ENCODE assay signal across 13 mouse cellular contexts in genomic region chr8:126455383-126455782, GRCm38 (mm10). TPM values are rescaled to one million over a fixed set of nuclear protein-coding genes. Genes with fewer than 3 reads are reported as not detected.
DNase-seq lines count a peak whose midpoint lies in the region; ATAC-seq and TF ChIP-seq lines count a peak whose summit lies in the region.
"Had no signal": no experiment of that assay in that cellular context is flagged by ENCODE, and none has a peak within 500 bp of the region (broad histone marks: within the 10 kb centered on the region; RNA-seq: fewer than 3 reads in every experiment).

No protein-coding gene starts in this region.

- no peak overlapping the region for H3K9ac ChIP-seq in limb, embryonic 11.5 days (ENCODE audit: low read length)
- H3K9ac ChIP-seq in MEL (ENCODE audit: control insufficient read depth, low read depth, low read length, poor library complexity, severe bottlenecking) = no peak overlapping the region
- no peak overlapping the region for H3K9ac ChIP-seq in embryonic facial prominence, embryonic 14.5 days (ENCODE audit: low read depth, low read length)

- H3K36me3 ChIP-seq in limb, embryonic 11.5 days (ENCODE audit: control insufficient read depth, insufficient read depth, low read length) = peaks cover 3% of the 10 kb centered on the region; the same call in 1 of the 2 replicates
- H3K36me3 ChIP-seq in limb, embryonic 10.5 days = peaks cover 80% of the 10 kb centered on the region
- no peaks in the 10 kb centered on the region for H3K36me3 ChIP-seq in MEL (ENCODE audit: control insufficient read depth in 1 of 2, insufficient read depth in 2 of 2, low read length in 2 of 2)
- H3K36me3 ChIP-seq in embryonic facial prominence, embryonic 14.5 days (ENCODE audit: control insufficient read depth, insufficient read depth, low read length) = peaks cover 62% of the 10 kb centered on the region

- TF ChIP-seq RAD21 in MEL (IDR thresholded peaks at IDR 0.05; ENCODE audit: low read depth, low read length) = no peak

- no peak overlapping the region for H3K4me3 ChIP-seq in limb, embryonic 11.5 days (ENCODE audit: low read depth, low read length)
- no peak overlapping the region for H3K4me3 ChIP-seq in limb, embryonic 10.5 days
- H3K4me3 ChIP-seq in MEL (ENCODE audit: control insufficient read depth in 1 of 2, insufficient read depth in 1 of 2, low read depth in 2 of 2, low read length in 2 of 2) = no peak overlapping the region
- no peak overlapping the region for H3K4me3 ChIP-seq in embryonic facial prominence, embryonic 14.5 days (ENCODE audit: low read depth, low read length)

- no peak for TF ChIP-seq EP300 in MEL (IDR thresholded peaks at IDR 0.05; ENCODE audit: low read depth in 1 of 2, low read length in 2 of 2)

- no peaks in the 10 kb centered on the region for H3K9me3 ChIP-seq in limb, embryonic 11.5 days (ENCODE audit: control insufficient read depth, low read length)
- no peaks in the 10 kb centered on the region for H3K9me3 ChIP-seq in limb, embryonic 10.5 days (replicated peaks)
- H3K9me3 ChIP-seq in MEL (replicated peaks; ENCODE audit: insufficient read depth, low read length) = no peaks in the 10 kb centered on the region
- H3K9me3 ChIP-seq in embryonic facial prominence, embryonic 14.5 days (ENCODE audit: control insufficient read depth, low read length) = no peaks in the 10 kb centered on the region

- 82% methylated on average over 7 of the region's 7 CpGs for WGBS in limb, embryonic 11.5 days
- WGBS in limb, embryonic 10.5 days = 86% methylated on average over 7 of the region's 7 CpGs
- 79% methylated on average over 7 of the region's 7 CpGs for WGBS in embryonic facial prominence, embryonic 14.5 days

- TF ChIP-seq POLR2A in MEL (IDR thresholded peaks at IDR 0.05; ENCODE audit: control insufficient read depth in 1 of 2, insufficient read depth in 1 of 2, low read depth in 1 of 2, low read length in 2 of 2, poor library complexity in 1 of 2) = no peak

- H3K27me3 ChIP-seq in limb, embryonic 11.5 days (ENCODE audit: control insufficient read depth, insufficient read depth, low read length) = no peaks in the 10 kb centered on the region
- H3K27me3 ChIP-seq in limb, embryonic 10.5 days (ENCODE audit: low read depth, poor library complexity, severe bottlenecking) = no peaks in the 10 kb centered on the region
- no peaks in the 10 kb centered on the region for H3K27me3 ChIP-seq in MEL (ENCODE audit: control insufficient read depth in 1 of 2, insufficient read depth in 2 of 2, low read length in 2 of 2)
- H3K27me3 ChIP-seq in embryonic facial prominence, embryonic 14.5 days (replicated peaks; ENCODE audit: control insufficient read depth, insufficient read depth, low read length) = no peaks in the 10 kb centered on the region

- ATAC-seq in limb, embryonic 11.5 days (ENCODE audit: insufficient number of reproducible peaks, low FRiP score, low TSS enrichment, low read depth) = no peak
- no peak; the same call in 1 of the 2 replicates for ATAC-seq in embryonic facial prominence, embryonic 14.5 days (ENCODE audit: low read depth)
- ATAC-seq: lung, postnatal 0 days had no signal

- no peak overlapping the region for H3K4me2 ChIP-seq in limb, embryonic 11.5 days (ENCODE audit: low read depth, severe bottlenecking)
- no peak overlapping the region for H3K4me2 ChIP-seq in embryonic facial prominence, embryonic 14.5 days (ENCODE audit: low read depth, low read length)

- DNase-seq in limb, embryonic 11.5 days (ENCODE audit: low spot score) = peak; percentile 33
- DNase-seq in limb, embryonic 10.5 days (ENCODE audit: low spot score) = no peak
- DNase-seq in MEL (ENCODE audit: low read depth, low spot score) = peak; percentile 37
- DNase-seq in embryonic facial prominence, embryonic 14.5 days (ENCODE audit: low spot score) = peak; percentile 30
- DNase-seq in mesoderm, embryonic 11.5 days (ENCODE audit: low read depth, low spot score) = peak; percentile 23
- no peak for DNase-seq in gastrocnemius, postnatal 10 days
- no peak for DNase-seq in kidney, postnatal 10 days
- DNase-seq: adrenal gland, postnatal 25 days; heart, adult 18-20 months; heart, postnatal 4 days; right cerebral cortex, adult 18-20 months had no signal

- no peak for TF ChIP-seq CTCF in MEL (IDR thresholded peaks at IDR 0.05 in 2 of 3, conservative IDR thresholded peaks at IDR 0.05 in 1 of 3; ENCODE audit: control insufficient read depth in 1 of 3, insufficient read depth in 1 of 3, low read depth in 2 of 3, low read length in 3 of 3, poor library complexity in 1 of 3, severe bottlenecking in 1 of 3)

- no peaks in the 10 kb centered on the region for H3K4me1 ChIP-seq in limb, embryonic 11.5 days (ENCODE audit: control insufficient read depth, insufficient read depth, low read length)
- H3K4me1 ChIP-seq in limb, embryonic 10.5 days = no peaks in the 10 kb centered on the region
- H3K4me1 ChIP-seq in MEL (ENCODE audit: control insufficient read depth in 1 of 2, insufficient read depth in 2 of 2, low read length in 2 of 2) = no peaks in the 10 kb centered on the region
- H3K4me1 ChIP-seq in embryonic facial prominence, embryonic 14.5 days (ENCODE audit: control insufficient read depth, insufficient read depth, low read length) = no peaks in the 10 kb centered on the region

- no peak overlapping the region for H3K27ac ChIP-seq in limb, embryonic 11.5 days (replicated peaks; ENCODE audit: low read depth, low read length)
- no peak overlapping the region for H3K27ac ChIP-seq in limb, embryonic 10.5 days
- H3K27ac ChIP-seq in MEL (ENCODE audit: control insufficient read depth, low read depth, low read length) = no peak overlapping the region
- no peak overlapping the region for H3K27ac ChIP-seq in embryonic facial prominence, embryonic 14.5 days (replicated peaks; ENCODE audit: low read depth, low read length)
- H3K27ac ChIP-seq: kidney, postnatal 0 days had no signal

- H3K79me2 ChIP-seq in MEL (ENCODE audit: control insufficient read depth, insufficient read depth, low read length, poor library complexity) = no peaks in the 10 kb centered on the region

TF ChIP-seq in MEL, 35 proteins besides CTCF, POLR2A, EP300 and RAD21:
- peak; percentile 87 for TF ChIP-seq ZNF384 (IDR thresholded peaks at IDR 0.05; ENCODE audit: low read depth, low read length)
- TF ChIP-seq MYB (IDR thresholded peaks at IDR 0.05; ENCODE audit: low read depth, low read length) = no peak

RNA-seq across cellular contexts. Expression of gene Tarbp1, which starts 19.5 kb away (rescaled TPM):
- polyA plus RNA-seq in limb, embryonic 11.5 days (2014; fragmentation: Nextera tagmentation; extraction: Ambion mirVana) = 3.8 and 4.1 TPM in 2 replicates
- 2.6 and 2.9 TPM in 2 replicates for polyA plus RNA-seq in limb, embryonic 10.5 days (2016; fragmentation: Nextera tagmentation; extraction: Ambion mirVana)
- total RNA-seq in MEL (2012; rRNA removed) = 5.4 and 6.0 TPM in 2 replicates
- polyA plus RNA-seq in MEL (2012; ENCODE audit: insufficient read depth in 1 of 2, insufficient read length in 2 of 2, low read depth in 1 of 2, low replicate concordance in 2 of 2, missing spikeins in 1 of 2) = 1 to 10 TPM in 1 of 2 experiments, not detected in 1; 8.4 TPM
- polyA plus RNA-seq in embryonic facial prominence, embryonic 14.5 days (2014; fragmentation: Nextera tagmentation; extraction: Ambion mirVana) = 3.2 and 3.5 TPM in 2 replicates
- 1 to 10 TPM; 5.4 to 6.0 TPM for total RNA-seq in gastrocnemius, postnatal 10 days (2021)

RNA-seq across cellular contexts. Expression of gene Coa6, which starts 33.1 kb away (rescaled TPM):
- 45.1 and 52.7 TPM in 2 replicates for polyA plus RNA-seq in limb, embryonic 11.5 days (2014; fragmentation: Nextera tagmentation; extraction: Ambion mirVana)
- polyA plus RNA-seq in limb, embryonic 10.5 days (2016; fragmentation: Nextera tagmentation; extraction: Ambion mirVana) = 41.9 and 42.3 TPM in 2 replicates
- 39.3 and 42.6 TPM in 2 replicates for total RNA-seq in MEL (2012; rRNA removed)
- 10 to 100 TPM in 1 of 2 experiments, not detected in 1; 31.1 TPM for polyA plus RNA-seq in MEL (2012; ENCODE audit: insufficient read depth in 1 of 2, insufficient read length in 2 of 2, low read depth in 1 of 2, low replicate concordance in 2 of 2, missing spikeins in 1 of 2)
- 45.5 and 49.5 TPM in 2 replicates for polyA plus RNA-seq in embryonic facial prominence, embryonic 14.5 days (2014; fragmentation: Nextera tagmentation; extraction: Ambion mirVana)
- total RNA-seq in gastrocnemius, postnatal 10 days (2021) = 10 to 100 TPM; 15.4 to 17.5 TPM

Comparison
In these comparisons a context has a peak if more than half of its experiments do, and no peak if none do; other contexts are left out.
1. DNase-seq: peak in limb, embryonic 11.5 days (single experiment), MEL (single experiment), embryonic facial prominence, embryonic 14.5 days (single experiment) and mesoderm, embryonic 11.5 days (single experiment); none in limb, embryonic 10.5 days (single experiment), gastrocnemius, postnatal 10 days (single experiment) and kidney, postnatal 10 days (single experiment).